Mouse (Mus musculus): Measurements from ENCODE around the gene Adarb1. TPM values are rescaled to one million over a fixed set of nuclear protein-coding genes. Genes with fewer than 3 reads are reported as not detected.

The Adarb1 gene
- polyA plus RNA-seq, 1 experiment from 2014 or later: 6.2 TPM

DNA sequence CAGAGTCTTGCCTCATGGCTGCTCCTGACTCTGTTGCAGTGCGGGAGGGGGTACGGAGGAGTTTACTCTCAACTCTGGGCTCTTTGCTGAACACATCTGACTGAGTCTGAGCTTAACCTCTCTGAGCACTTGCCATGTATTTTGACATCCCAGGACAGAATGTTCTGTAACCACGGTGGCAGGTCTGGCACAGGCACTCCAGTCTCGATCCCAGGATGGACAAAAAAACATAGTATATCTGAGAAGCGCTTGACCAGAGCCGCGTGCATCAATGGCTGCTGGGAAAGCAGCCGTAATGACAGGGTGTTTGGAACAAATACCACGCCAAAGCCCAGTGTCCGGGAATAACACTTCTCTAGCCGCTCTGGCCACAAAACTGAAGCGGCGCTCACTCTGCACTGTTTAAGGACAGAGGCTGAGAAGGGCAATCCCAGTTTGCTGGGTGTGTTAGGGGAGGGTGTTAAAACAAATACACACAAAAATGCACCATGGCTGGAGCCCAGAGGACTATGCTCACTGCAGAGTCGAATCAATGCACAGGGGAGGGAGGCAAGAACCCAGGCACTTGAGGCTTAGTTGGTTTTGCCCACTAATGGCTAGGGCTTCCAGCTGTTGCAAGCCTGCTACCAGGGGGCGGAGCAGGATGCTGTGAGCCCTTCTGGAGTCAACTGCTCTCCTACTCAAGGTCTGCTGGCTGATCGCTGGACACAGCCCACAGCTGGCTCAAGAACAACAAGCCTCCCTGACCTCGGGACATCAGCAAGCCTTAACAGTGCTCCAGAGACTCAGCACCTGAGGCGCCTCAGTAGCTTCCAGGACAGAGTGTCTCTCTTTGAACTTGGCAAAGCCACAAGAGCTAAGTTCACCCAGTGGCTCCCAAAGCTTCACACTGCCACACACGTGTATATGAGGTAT lies 23.0 kb upstream of the Adarb1 start:
- H3K4me1 ChIP-seq (replicated peaks; ENCODE audit: control insufficient read depth, insufficient read depth, low read length): no peaks in the 10 kb centered on the region
- H3K27ac ChIP-seq (ENCODE audit: low read depth, low read length): no peak overlapping the region
- no peak overlapping the region for H3K9ac ChIP-seq (ENCODE audit: low read length)
- 71% methylated on average over 19 of the region's 19 CpGs for WGBS
- no peaks in the 10 kb centered on the region for H3K36me3 ChIP-seq (ENCODE audit: control insufficient read depth, insufficient read depth, low read length)
- no peaks in the 10 kb centered on the region; the same call in 1 of the 2 replicates for H3K9me3 ChIP-seq (ENCODE audit: control insufficient read depth, low read length)
- ATAC-seq (replicated peaks; ENCODE audit: low FRiP score) (no peak), DNase-seq (ENCODE audit: low spot score) (no peak)
- no peak overlapping the region for H3K4me3 ChIP-seq (ENCODE audit: low read depth, low read length)
- no peak overlapping the region for H3K4me2 ChIP-seq (ENCODE audit: low read depth, low read length, severe bottlenecking)
- no peaks in the 10 kb centered on the region for H3K27me3 ChIP-seq (ENCODE audit: control insufficient read depth, insufficient read depth, low read length)

DNA sequence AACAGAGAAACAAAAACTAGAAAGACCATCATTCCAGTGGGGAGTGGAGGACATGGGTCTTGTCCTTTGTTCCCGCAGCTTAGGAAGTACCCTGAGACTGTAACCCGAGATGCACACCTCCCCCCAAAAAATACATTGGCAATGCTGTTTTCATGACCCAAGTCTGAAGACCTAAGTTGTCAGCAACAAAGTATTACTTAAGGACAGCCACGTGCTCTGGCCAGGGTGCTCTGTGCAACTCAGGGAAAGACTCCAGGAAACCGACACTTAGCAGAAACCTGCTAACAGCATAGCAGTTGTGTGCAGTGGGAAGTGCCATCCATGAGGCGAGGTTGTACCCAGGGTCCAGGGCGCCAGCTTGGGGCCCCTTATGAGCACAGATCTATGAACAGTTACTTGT lies 22.2 kb upstream of the Adarb1 start:
- Histone ChIP-seq H3K4me1 (replicated peaks; ENCODE audit: control insufficient read depth, insufficient read depth, low read length) (no peaks in the 10 kb centered on the region), H3K4me3 (ENCODE audit: low read depth, low read length) (no peak overlapping the region), H3K36me3 (ENCODE audit: control insufficient read depth, insufficient read depth, low read length) (no peaks in the 10 kb centered on the region), H3K27ac (ENCODE audit: low read depth, low read length) (no peak overlapping the region), H3K4me2 (ENCODE audit: low read depth, low read length, severe bottlenecking) (no peak overlapping the region), H3K9me3 (ENCODE audit: control insufficient read depth, low read length) (no peaks in the 10 kb centered on the region; the same call in 1 of the 2 replicates), H3K9ac (ENCODE audit: low read length) (no peak overlapping the region), H3K27me3 (ENCODE audit: control insufficient read depth, insufficient read depth, low read length) (no peaks in the 10 kb centered on the region)
- WGBS: 62% methylated on average over 6 of the region's 6 CpGs
- ATAC-seq (replicated peaks; ENCODE audit: low FRiP score): no peak
- DNase-seq (ENCODE audit: low spot score): no peak

DNA sequence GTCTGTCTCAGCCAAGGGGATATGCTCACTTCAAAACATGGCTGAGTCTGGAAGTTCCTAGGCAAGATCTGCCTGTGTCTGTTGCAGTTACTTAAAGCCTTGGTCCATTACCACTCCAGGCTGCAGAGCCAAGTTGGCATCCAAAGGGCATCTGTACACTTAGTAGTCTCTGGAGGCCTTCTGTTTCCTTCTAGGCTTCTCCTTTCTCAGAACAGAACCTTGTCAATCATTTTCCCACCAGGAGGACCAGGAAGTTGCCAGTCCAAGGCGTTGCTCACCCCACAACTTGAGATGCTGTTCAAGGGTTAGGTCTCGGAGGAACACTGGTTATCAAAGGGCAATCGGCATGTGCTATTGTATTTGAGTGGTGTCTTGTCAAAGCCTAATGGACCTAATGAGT lies 21.0 kb upstream of the Adarb1 start:
- no peaks in the 10 kb centered on the region for H3K36me3 ChIP-seq (ENCODE audit: control insufficient read depth, insufficient read depth, low read length)
- no peak for ATAC-seq (replicated peaks; ENCODE audit: low FRiP score)
- no peak overlapping the region for H3K9ac ChIP-seq (ENCODE audit: low read length)
- no peaks in the 10 kb centered on the region for H3K9me3 ChIP-seq (ENCODE audit: control insufficient read depth, low read length)
- no peak overlapping the region for H3K4me2 ChIP-seq (ENCODE audit: low read depth, low read length, severe bottlenecking)
- no peaks in the 10 kb centered on the region for H3K27me3 ChIP-seq (ENCODE audit: control insufficient read depth, insufficient read depth, low read length)
- H3K4me1 ChIP-seq (replicated peaks; ENCODE audit: control insufficient read depth, insufficient read depth, low read length): peaks cover 5% of the 10 kb centered on the region; the same call in 1 of the 2 replicates
- no peak overlapping the region for H3K4me3 ChIP-seq (ENCODE audit: low read depth, low read length)
- WGBS: 86% methylated on average over 3 of the region's 3 CpGs
- DNase-seq (ENCODE audit: low spot score): no peak
- H3K27ac ChIP-seq (ENCODE audit: low read depth, low read length): no peak overlapping the region

DNA sequence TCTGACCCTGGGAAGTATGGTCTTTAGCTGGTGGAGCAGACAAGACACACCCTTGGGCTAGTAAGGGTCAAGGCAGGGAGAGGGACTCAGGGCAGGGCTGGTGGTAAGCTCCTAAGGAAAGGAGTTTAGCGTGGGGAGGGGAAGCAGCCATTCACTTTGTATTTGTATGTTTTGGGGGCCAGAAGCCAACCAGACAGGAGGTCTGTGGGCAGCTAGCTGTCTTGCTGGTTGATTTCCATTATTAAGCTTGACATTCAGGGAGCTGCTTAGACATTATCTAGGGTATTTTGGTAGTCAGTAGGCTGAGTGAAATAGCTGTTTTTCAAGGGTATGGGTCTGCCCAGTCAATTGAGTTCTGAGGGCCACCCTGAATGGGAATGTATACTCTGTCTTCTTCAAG lies 20.0 kb upstream of the Adarb1 start:
- ATAC-seq (replicated peaks; ENCODE audit: low FRiP score) (no peak), DNase-seq (ENCODE audit: low spot score) (no peak)
- WGBS: 69% methylated on average over 1 of the region's 1 CpGs
- no peaks in the 10 kb centered on the region for H3K9me3 ChIP-seq (ENCODE audit: control insufficient read depth, low read length)
- H3K36me3 ChIP-seq (ENCODE audit: control insufficient read depth, insufficient read depth, low read length): no peaks in the 10 kb centered on the region
- no peak overlapping the region for H3K27ac ChIP-seq (ENCODE audit: low read depth, low read length)
- H3K4me2 ChIP-seq (ENCODE audit: low read depth, low read length, severe bottlenecking): no peak overlapping the region
- no peak overlapping the region for H3K9ac ChIP-seq (ENCODE audit: low read length)
- H3K4me1 ChIP-seq (replicated peaks; ENCODE audit: control insufficient read depth, insufficient read depth, low read length): peaks cover 5% of the 10 kb centered on the region; the same call in 1 of the 2 replicates
- H3K4me3 ChIP-seq (ENCODE audit: low read depth, low read length): no peak overlapping the region
- H3K27me3 ChIP-seq (ENCODE audit: control insufficient read depth, insufficient read depth, low read length): no peaks in the 10 kb centered on the region

DNA sequence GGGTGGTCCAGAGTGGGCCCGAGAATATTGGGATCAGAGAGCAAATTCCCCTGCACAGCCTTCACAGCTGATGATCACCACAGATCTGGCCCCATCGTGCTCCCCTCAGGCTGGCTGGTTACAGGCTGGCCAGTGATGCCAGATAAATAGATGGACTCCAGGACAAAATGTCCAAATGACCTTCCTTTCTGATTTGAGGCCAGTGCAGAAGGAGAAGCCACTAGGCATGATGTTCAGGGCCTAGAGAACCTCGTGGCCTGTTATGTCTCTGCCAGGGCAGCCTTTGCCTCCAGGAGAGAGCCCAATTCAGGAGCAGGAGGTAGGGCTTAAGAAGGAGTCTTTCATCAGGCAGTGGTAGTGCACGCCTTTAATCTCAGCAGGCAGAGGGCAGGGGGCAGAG lies 17.3 kb upstream of the Adarb1 start:
- Histone ChIP-seq H3K9ac (ENCODE audit: low read length) (no peak overlapping the region), H3K27me3 (ENCODE audit: control insufficient read depth, insufficient read depth, low read length) (no peaks in the 10 kb centered on the region), H3K4me3 (ENCODE audit: low read depth, low read length) (no peak overlapping the region), H3K4me1 (replicated peaks; ENCODE audit: control insufficient read depth, insufficient read depth, low read length) (peaks cover 5% of the 10 kb centered on the region; the same call in 1 of the 2 replicates), H3K27ac (ENCODE audit: low read depth, low read length) (no peak overlapping the region), H3K36me3 (ENCODE audit: control insufficient read depth, insufficient read depth, low read length) (no peaks in the 10 kb centered on the region), H3K9me3 (ENCODE audit: control insufficient read depth, low read length) (no peaks in the 10 kb centered on the region), H3K4me2 (ENCODE audit: low read depth, low read length, severe bottlenecking) (no peak overlapping the region)
- 59% methylated on average over 4 of the region's 4 CpGs for WGBS
- no peak for DNase-seq (ENCODE audit: low spot score)
- no peak for ATAC-seq (replicated peaks; ENCODE audit: low FRiP score)

DNA sequence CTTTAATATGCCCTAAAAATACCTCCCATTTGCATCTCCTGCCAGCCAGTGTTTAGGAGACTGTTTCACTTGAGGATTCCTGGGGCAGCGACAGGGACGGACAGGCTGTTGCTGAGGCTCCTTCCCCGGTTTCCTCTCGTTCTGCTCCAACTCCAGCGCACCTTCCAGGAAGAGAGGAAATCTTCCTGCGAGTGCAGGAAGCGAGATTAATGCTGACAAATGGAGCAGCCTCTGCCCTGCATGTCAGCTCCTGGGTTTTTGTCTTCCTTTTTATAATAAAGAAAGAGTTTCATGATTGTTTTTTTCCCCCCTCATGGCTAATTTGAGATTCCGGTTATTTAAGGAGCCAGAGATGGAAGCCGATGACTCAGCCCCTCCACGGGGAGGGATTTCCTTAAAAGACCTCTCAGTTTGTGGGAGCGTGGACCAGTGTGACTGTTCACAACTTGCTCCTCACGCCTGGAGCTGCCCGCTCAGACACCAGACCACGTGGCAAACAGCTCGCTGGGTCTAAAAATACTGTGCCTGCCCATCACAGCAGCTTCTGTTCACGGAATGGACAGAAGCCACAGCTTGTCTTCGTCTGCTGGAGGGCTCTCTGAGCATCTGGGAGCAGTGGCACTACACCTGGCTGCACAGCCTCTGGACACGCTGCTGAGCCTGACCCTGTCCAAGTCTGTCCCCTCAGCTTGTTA lies 16.5 kb upstream of the Adarb1 start:
- no peak overlapping the region for H3K4me3 ChIP-seq (ENCODE audit: low read depth, low read length)
- peak; percentile 48 for DNase-seq (ENCODE audit: low spot score)
- no peak for ATAC-seq (replicated peaks; ENCODE audit: low FRiP score)
- H3K36me3 ChIP-seq (ENCODE audit: control insufficient read depth, insufficient read depth, low read length): no peaks in the 10 kb centered on the region
- H3K27me3 ChIP-seq (ENCODE audit: control insufficient read depth, insufficient read depth, low read length): no peaks in the 10 kb centered on the region
- peaks cover 5% of the 10 kb centered on the region; the same call in 1 of the 2 replicates for H3K4me1 ChIP-seq (replicated peaks; ENCODE audit: control insufficient read depth, insufficient read depth, low read length)
- no peak overlapping the region for H3K9ac ChIP-seq (ENCODE audit: low read length)
- no peak overlapping the region for H3K27ac ChIP-seq (ENCODE audit: low read depth, low read length)
- WGBS: 64% methylated on average over 18 of the region's 18 CpGs
- no peak overlapping the region for H3K4me2 ChIP-seq (ENCODE audit: low read depth, low read length, severe bottlenecking)
- no peaks in the 10 kb centered on the region for H3K9me3 ChIP-seq (ENCODE audit: control insufficient read depth, low read length)

DNA sequence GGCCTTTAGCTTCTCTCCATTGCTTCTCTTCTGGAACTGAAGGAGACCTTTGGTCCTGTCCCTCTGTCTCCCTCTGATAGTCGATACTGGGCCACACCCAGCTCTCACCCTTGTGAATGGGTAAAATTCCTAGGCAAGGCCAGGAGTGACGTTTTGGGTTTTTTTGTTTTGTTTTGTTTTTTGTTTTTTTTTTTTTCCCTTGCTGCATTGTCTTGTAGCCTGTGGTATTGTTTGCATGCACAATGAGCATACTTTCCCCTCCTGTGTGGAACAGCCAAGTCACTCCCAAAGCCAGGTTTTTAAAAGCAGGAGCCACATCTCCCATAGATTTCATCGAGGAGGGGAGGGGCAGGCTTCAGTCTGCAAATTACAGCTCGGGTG lies 16.0 kb upstream of the Adarb1 start:
- H3K27ac ChIP-seq (ENCODE audit: low read depth, low read length): no peak overlapping the region
- no peaks in the 10 kb centered on the region for H3K36me3 ChIP-seq (ENCODE audit: control insufficient read depth, insufficient read depth, low read length)
- no peak for DNase-seq (ENCODE audit: low spot score)
- H3K9ac ChIP-seq (ENCODE audit: low read length): no peak overlapping the region
- no peak for ATAC-seq (replicated peaks; ENCODE audit: low FRiP score)
- 47% methylated on average over 4 of the region's 4 CpGs for WGBS
- H3K4me2 ChIP-seq (ENCODE audit: low read depth, low read length, severe bottlenecking): no peak overlapping the region
- no peaks in the 10 kb centered on the region for H3K9me3 ChIP-seq (ENCODE audit: control insufficient read depth, low read length)
- H3K4me1 ChIP-seq (replicated peaks; ENCODE audit: control insufficient read depth, insufficient read depth, low read length): peaks cover 5% of the 10 kb centered on the region; the same call in 1 of the 2 replicates
- no peaks in the 10 kb centered on the region for H3K27me3 ChIP-seq (ENCODE audit: control insufficient read depth, insufficient read depth, low read length)
- no peak overlapping the region for H3K4me3 ChIP-seq (ENCODE audit: low read depth, low read length)

DNA sequence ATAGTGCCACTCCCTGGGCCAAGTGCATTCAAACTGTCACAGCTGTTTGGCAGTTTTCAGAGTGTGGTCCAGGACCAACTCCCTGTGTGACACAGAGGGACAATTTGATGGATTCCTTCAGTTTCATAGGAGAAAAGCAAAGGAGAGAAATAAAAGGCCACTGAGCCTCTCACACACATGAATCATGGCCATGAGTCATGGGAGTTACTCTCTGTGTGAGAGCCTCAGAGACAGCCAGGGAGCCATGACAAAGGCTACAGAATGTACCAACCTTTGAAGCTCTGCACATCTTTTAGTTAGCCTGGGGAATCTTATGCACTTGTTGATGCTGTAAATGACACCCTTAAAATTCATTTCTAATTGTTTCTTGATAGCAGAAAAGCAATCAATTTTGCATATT lies 12.7 kb upstream of the Adarb1 start:
- ATAC-seq (replicated peaks; ENCODE audit: low FRiP score) (no peak), DNase-seq (ENCODE audit: low spot score) (no peak)
- Histone ChIP-seq H3K27ac (ENCODE audit: low read depth, low read length) (no peak overlapping the region), H3K4me1 (replicated peaks; ENCODE audit: control insufficient read depth, insufficient read depth, low read length) (peaks cover 5% of the 10 kb centered on the region; the same call in 1 of the 2 replicates), H3K27me3 (ENCODE audit: control insufficient read depth, insufficient read depth, low read length) (no peaks in the 10 kb centered on the region), H3K36me3 (ENCODE audit: control insufficient read depth, insufficient read depth, low read length) (no peaks in the 10 kb centered on the region), H3K9ac (ENCODE audit: low read length) (no peak overlapping the region), H3K4me3 (ENCODE audit: low read depth, low read length) (no peak overlapping the region), H3K4me2 (ENCODE audit: low read depth, low read length, severe bottlenecking) (no peak overlapping the region), H3K9me3 (ENCODE audit: control insufficient read depth, low read length) (no peaks in the 10 kb centered on the region)
